Mouse (Mus musculus) liver, adult (tissue): ENCODE measurements around the gene Tgfbr2.

Source experiments
- GATA4 ChIP-seq: IDR thresholded peaks from 2 replicates; pipeline ENCODE4 v1.6.1; 2014; ENCODE audit warnings: mild to moderate bottlenecking, low read length; ENCODE audit not compliant: insufficient replicate concordance

Gene Tgfbr2

GRCm38 (mm10) chr9:116181608-116182007 lies 6.4 kb upstream of the Tgfbr2 start:
- TF ChIP-seq GATA4 = no peak

- peak; percentile 50; the same call in 1 of the 2 replicates for TF ChIP-seq GATA4
Measured at GRCm38 (mm10) chr9:116178151-116178550, 3.0 kb upstream of the Tgfbr2 start.

GRCm38 (mm10) chr9:116177108-116177507 lies 1.9 kb upstream of the Tgfbr2 start:
- TF ChIP-seq GATA4 = no peak

GRCm38 (mm10) chr9:116175488-116176115 lies 442 bp upstream of the Tgfbr2 start:
- no peak for TF ChIP-seq GATA4

GRCm38 (mm10) chr9:116173473-116174170 lies 1.5 kb downstream of the Tgfbr2 start:
- no peak for TF ChIP-seq GATA4

GRCm38 (mm10) chr9:116173059-116173458 lies 2.1 kb downstream of the Tgfbr2 start:
- no peak for TF ChIP-seq GATA4

- no peak for TF ChIP-seq GATA4
Measured at GRCm38 (mm10) chr9:116169067-116169466, 6.1 kb downstream of the Tgfbr2 start.

- no peak for TF ChIP-seq GATA4
Measured at GRCm38 (mm10) chr9:116167304-116167880, 7.8 kb downstream of the Tgfbr2 start.

GRCm38 (mm10) chr9:116166363-116166762 lies 8.8 kb downstream of the Tgfbr2 start:
- no peak for TF ChIP-seq GATA4

GRCm38 (mm10) chr9:116163883-116164282 lies 11.3 kb downstream of the Tgfbr2 start:
- TF ChIP-seq GATA4 = no peak

- no peak for TF ChIP-seq GATA4
Measured at GRCm38 (mm10) chr9:116162866-116163374, 12.2 kb downstream of the Tgfbr2 start.

- no peak for TF ChIP-seq GATA4
Measured at GRCm38 (mm10) chr9:116160860-116161259, 14.3 kb downstream of the Tgfbr2 start.

- no peak for TF ChIP-seq GATA4
Measured at GRCm38 (mm10) chr9:116160067-116160466, 15.1 kb downstream of the Tgfbr2 start.

- no peak for TF ChIP-seq GATA4
Measured at GRCm38 (mm10) chr9:116156501-116156900, 18.7 kb downstream of the Tgfbr2 start.

GRCm38 (mm10) chr9:116152878-116153277 lies 22.3 kb downstream of the Tgfbr2 start:
- TF ChIP-seq GATA4 = no peak
